Mouse (Mus musculus): ENCODE data around the gene B4galt4.
"Not testable (repeated sequence)": the region's sequence is repeated elsewhere in the genome, so short reads cannot be mapped to it uniquely, and the experiment has no call there.

Gene B4galt4

GRCm38 (mm10) chr16:38767761-38768160 lies 25.7 kb downstream of the B4galt4 start:
- in situ Hi-C loops (cut with MboI, MseI) = no loop called here

GRCm38 (mm10) chr16:38768386-38768785 lies 26.3 kb downstream of the B4galt4 start:
- in situ Hi-C loops (cut with MboI, MseI) = no loop called here

- in situ Hi-C loops (cut with MboI, MseI) = no loop called here
These were observed 27.5 kb downstream of the B4galt4 start for GRCm38 (mm10) chr16:38769529-38769928.

DNA sequence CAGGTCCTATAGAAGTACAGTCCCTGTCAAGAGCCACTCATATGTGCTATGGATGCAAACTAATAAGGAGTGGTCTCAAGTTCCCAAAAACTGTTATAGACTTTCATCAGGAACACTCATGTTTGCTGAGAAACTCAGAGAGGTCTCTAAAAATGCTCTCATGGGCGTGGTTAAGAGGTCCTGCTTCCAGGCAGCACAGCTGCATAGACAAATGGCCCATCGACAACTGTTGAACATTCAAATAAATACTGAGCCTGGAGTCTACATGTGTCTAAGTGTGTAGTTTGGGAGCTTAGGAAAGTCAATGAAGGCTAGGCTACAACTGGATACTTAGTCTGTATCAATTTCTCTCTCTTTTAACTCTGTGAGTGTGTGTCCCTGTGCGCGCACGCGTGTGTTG lies 29.1 kb downstream of the B4galt4 start:
- in situ Hi-C loops (cut with MboI, MseI) = no loop called here

DNA sequence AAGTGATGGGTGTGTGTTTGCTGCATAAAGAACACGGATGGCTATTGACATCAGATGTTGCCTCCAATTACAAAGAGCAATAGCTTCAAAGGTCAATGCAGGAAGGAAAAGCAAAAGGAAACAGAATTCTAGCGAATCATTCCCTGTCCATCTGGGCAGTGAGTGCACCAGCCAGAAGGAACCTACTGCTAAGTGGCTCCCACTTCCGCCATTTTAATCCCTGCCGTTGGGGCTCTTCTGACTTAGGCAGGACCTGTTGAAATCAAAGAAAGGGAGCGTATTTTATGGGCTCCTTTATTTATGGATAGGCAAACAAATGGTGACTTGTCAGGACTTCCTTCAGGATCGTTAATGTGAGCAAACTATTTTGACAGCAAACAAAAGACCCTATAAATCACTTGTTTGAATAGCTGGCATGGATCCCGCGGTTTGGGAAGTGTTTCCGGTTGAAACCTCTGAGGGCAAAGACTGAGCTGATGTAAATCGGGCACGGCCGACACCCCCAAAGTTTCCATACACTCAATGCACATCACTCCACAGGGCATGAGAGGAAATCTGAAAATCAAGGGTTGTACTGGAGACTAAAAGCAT lies 30.9 kb downstream of the B4galt4 start:
- in situ Hi-C loops (cut with MboI, MseI) = no loop called here

DNA sequence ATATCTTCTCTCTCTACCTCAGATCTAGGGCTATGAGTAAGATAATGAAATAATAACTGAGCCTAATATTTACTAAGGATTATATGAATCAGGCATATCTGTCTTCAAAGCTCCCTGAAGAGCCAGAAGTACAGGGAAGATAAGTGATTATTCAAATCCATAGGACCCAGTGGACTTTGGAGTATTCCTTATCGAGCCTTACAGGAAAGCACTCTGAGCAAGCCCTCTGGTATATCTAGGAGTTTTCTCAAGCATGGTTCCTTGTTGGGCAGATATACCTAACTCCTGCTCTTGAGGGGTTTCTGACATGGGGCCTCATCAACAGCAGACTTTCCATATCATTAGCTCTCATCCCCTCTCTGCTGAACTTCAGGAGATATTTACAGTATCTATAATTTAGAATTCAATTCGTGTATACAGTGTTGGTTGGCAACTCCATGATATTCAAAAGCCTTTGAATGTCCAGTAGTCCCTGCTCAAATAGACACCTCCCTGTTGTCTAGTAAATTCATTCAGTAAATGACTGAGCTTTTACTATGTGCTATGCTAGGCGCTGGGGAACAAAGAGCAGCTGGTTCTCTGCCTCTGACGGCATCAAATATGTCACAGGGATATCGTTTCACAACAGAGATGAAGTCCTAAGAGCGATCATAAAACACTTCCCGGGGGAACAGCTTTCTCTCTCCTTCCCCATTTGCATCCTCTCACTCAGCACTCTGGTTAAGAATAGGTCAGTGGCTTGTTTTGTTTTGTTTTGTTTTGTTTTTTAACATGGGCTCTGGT lies 33.1 kb downstream of the B4galt4 start:
- in situ Hi-C loops (cut with MboI, MseI) = no loop called here

DNA sequence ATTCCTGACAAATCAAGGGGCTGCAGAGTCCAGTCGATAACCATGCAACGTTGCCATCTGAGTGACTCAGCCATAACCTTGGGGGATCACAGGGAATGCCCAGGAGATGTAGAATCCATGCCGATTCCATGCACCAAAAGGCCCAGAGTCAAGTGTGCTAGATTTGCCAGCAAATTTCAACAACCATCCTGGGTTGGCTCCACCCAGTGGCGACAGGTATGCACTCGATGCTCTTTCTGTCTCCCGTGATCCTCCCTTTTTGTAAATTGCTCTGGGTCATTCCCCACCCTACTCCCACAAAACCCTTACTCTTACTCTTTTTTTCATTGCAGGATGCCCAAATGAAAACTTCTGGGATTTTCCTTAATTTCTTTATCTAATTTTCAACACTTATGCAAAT lies 34.3 kb downstream of the B4galt4 start:
- in situ Hi-C loops (cut with MboI, MseI) = no loop called here

DNA sequence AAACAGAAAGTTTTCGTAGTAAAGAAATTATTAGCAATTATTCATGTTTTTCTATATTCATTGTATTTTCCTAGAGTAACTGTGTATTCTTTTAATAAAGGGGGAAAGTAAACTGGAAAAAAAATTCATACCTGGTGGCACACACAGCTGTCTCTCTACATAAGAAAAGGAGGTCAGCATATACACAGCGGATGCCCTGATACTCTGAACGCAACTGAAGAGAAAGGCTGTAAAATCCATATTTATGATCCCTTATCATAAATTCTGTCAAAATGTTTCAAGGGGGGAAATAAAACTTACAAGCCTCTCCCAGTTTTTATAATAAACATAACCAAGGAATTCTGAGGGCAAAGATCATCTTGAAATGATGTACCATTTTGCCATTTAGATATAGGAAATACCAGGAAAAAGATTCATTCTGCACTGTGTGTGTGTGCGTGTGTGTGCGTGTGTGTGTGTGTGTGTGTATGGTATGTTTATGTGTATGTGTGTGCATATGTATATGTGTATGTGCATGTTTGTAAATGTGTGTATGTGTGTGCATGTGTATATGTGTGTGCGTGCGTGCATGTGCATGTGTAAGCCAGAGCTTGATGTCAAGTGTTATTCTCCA lies 39.0 kb downstream of the B4galt4 start:
- in situ Hi-C loops (cut with MboI, MseI) = no loop called here

DNA sequence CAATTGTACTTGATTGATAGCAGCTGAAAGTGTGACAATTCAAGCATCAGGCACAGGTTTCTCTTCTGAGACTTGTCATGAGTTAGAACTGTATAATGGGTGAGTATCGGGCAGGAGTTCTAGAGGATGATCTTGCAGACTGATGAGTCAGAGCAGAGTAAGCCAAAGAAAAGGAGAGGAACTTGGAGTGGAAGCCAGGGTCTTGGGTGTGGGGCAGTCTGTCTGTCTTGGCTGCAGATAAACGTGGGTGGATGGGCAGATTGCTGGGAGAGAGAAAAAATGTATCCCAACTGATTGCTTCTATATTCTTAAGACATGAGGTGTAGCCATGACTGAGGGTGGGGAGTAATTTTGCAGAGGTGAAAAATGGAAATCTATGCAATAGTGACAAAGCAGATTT lies 39.9 kb downstream of the B4galt4 start:
- in situ Hi-C loops (cut with MboI, MseI) = no loop called here

- in situ Hi-C loops (cut with MboI, MseI) = no loop called here
These were observed 40.5 kb downstream of the B4galt4 start for GRCm38 (mm10) chr16:38782524-38783067.

DNA sequence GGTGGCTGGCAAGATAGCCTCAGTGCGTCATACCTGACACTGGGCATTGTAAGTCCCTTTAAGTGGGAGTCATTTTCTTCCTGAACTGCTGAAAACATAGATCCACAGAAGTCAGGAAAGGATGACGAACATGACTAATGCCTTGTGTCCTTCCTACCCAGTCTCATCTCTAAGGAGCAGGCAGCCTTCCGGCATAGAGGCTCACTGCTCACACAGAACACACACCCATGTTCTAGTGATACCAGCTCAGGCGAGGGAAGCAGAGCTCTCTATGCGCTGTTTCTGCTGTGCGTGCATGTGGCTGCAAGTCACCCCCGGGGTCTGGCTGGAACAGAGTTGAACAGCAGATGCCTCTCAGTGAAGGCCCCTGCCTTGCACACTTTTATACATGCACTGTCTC lies 43.2 kb downstream of the B4galt4 start:
- in situ Hi-C loops (cut with MboI, MseI) = loop anchor here (5.0 kb wide), 1 partner anchor 93 kb away; no protein-coding TSS in a partner anchor

GRCm38 (mm10) chr16:38789016-38789415 lies 47.0 kb downstream of the B4galt4 start:
- in situ Hi-C loops (cut with MboI, MseI) = loop anchor here (5.0 kb wide), 1 partner anchor 97 kb away; no protein-coding TSS in a partner anchor

DNA sequence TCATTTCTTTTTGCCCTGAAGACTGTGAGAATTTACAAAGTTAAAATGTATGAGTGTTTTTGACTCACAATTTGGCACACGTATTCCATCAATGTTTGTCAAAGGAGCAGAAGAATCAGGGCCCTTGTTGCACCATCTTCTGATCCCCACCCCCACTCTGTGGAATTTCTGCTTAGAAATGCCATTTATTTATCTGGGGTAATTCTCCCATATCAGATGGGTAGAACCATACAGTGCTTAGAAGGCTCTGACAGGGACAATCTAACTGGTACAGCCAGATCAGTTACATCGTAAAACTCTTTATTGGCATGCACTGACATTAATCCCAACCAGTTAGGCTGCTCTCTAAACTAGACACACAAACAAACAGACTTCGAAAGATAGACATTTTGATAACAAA lies 47.9 kb downstream of the B4galt4 start:
- in situ Hi-C loops (cut with MboI, MseI) = loop anchor here (5.0 to 10.0 kb wide), 2 partner anchors 98 to 165 kb away; no protein-coding TSS in a partner anchor

- in situ Hi-C loops (cut with MboI, MseI) = loop anchor here (10.0 kb wide), 1 partner anchor 168 kb away; no protein-coding TSS in a partner anchor
These were observed 51.1 kb downstream of the B4galt4 start for GRCm38 (mm10) chr16:38793120-38793519.

DNA sequence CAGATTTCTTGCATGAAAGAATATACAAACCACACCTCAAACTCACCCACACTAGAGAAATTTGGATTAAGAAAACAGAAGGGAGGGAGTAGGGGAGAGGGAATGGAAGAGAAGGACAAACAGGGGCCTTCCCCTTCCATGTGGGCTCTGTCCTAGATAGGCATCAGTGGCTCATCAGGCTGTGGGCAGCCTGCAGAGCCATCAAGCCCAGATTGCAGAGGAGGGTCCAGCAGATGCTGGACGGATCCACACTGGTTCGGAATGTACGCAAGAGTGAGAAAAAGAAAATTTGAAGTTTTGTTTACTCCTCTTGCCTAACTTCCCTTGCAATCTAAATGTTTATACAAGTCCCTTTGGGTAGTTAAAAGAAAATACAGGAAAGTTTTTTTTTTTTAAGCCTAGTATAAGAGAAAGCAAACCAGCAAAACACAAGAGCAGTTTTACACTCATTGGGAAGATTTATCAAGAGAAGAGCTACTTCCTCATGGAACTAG lies 56.9 kb downstream of the B4galt4 start:
- in situ Hi-C loops (cut with MboI, MseI) = loop anchor here (10.0 kb wide), 1 partner anchor 174 kb away; no protein-coding TSS in a partner anchor

DNA sequence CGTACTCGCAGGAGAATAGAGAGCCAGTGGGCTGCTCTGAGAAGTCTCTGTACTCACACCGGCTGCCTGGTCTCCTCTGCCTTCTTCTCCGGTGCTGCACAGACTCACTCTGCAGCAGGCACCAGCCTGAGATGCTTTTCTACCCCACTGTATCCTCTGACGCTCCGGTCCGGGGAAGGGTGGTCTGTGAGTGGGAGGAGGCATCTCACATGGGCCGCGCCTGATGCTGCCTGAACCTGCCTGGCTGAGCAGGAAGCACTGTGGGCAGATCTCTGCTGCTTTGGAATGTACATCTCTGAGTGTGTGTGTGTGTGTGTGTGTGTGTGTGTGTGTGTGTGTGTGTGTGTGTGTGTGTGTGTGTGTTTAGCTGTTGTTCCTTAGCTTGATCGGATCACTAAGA lies 58.0 kb downstream of the B4galt4 start, which contains the start of gene Upk1b:
Upk1b (minus strand) TSS at position 238 of the 400 bp plus-strand sequence.
- in situ Hi-C loops (cut with MboI, MseI) = no loop called here

- in situ Hi-C loops (cut with MboI, MseI) = not testable (repeated sequence)
These were observed 65.7 kb downstream of the B4galt4 start for GRCm38 (mm10) chr16:38807796-38808195.

DNA sequence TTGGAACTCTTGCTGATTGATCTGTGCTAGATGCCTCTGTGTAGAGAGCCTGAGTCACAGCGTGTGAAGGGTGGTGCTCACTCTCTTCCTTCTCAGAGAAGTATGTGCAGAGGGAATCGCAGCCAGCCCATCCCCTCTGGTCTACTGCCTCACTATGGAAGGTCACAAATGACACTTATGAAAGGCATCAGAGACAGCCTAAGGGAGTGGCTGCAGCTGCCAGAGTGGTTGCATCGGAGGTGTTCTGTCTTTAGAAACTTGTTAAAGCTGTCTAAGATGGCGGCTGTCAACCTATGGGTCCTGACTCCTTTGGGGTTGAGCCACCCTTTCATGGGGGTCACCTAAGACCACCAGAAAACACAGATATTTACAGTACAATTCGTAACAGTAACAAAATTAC lies 68.1 kb downstream of the B4galt4 start:
- in situ Hi-C loops (cut with MboI, MseI) = no loop called here

DNA sequence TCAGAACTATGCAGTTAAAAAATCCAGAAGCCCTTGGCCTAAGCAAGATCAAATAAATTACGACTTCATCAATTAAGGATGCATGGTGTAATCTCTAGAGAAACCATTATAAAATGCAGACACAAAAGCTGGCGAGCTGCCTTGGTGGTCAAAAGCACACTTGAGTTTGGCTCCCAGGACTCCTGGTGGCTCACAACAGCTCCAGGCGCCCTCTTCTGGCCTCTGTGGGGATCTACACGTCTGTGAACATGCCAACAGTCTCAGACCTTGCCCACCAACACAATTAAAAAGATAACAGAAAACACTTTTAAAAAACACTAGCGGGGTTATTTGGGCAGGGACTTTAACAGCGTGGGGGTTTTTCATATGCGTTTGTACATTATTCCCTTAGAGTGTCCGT lies 70.5 kb downstream of the B4galt4 start:
- in situ Hi-C loops (cut with MboI, MseI) = no loop called here
